Mouse (Mus musculus) MEL (cell line): ENCODE results near the gene Tm4sf5. TPM values are rescaled to one million over a fixed set of nuclear protein-coding genes. Genes with fewer than 3 reads are reported as not detected.

ENCODE experiments used
- DNase-seq: peaks from one replicate; pipeline ENCODE4 v3.0.0; 2011; ENCODE audit warnings: low read depth, low spot score
- H3K27ac ChIP-seq: 2 replicates; pipeline ENCODE4 v1.5.1; 2012; ENCODE audit warnings: low read depth, mild to moderate bottlenecking, control low read depth, low read length, moderate library complexity; ENCODE audit not compliant: control insufficient read depth
- H3K27me3 ChIP-seq, 2 experiments: fragments of 150-350 bp in 1 of 2; sonication (generic) in 1 of 2; 2 replicates each; pipeline ENCODE4 v1.6.1; 2012; ENCODE audit warnings: low read length in 2 of 2, mild to moderate bottlenecking in 2 of 2, improper control_type of control experiment in 1 of 2, moderate library complexity in 1 of 2; ENCODE audit not compliant: insufficient read depth in 2 of 2, control insufficient read depth in 1 of 2
- H3K36me3 ChIP-seq, 2 experiments: 2 replicates each; pipeline ENCODE4 v1.6.1; 2012 to 2014; ENCODE audit warnings: low read length in 2 of 2, improper control_type of control experiment in 1 of 2, inconsistent platforms in 1 of 2, mild to moderate bottlenecking in 1 of 2; ENCODE audit not compliant: insufficient read depth in 2 of 2, control insufficient read depth in 1 of 2
- H3K4me1 ChIP-seq, 2 experiments: fragments of 150-350 bp in 1 of 2; sonication (generic) in 1 of 2; 2 replicates each; pipeline ENCODE4 v1.6.1; 2012; ENCODE audit warnings: low read length in 2 of 2, improper control_type of control experiment in 1 of 2, mild to moderate bottlenecking in 1 of 2; ENCODE audit not compliant: insufficient read depth in 2 of 2, control insufficient read depth in 1 of 2
- H3K4me3 ChIP-seq, 2 experiments: fragments of 150-350 bp in 1 of 2; sonication (generic) in 1 of 2; 2 replicates each; pipeline ENCODE4 v1.5.1; 2012; ENCODE audit warnings: low read depth in 2 of 2, low read length in 2 of 2, mild to moderate bottlenecking in 2 of 2, moderate library complexity in 2 of 2, control low read depth in 1 of 2, improper control_type of control experiment in 1 of 2; ENCODE audit not compliant: control insufficient read depth in 1 of 2, insufficient read depth in 1 of 2
- H3K79me2 ChIP-seq: 2 replicates; pipeline ENCODE4 v1.6.1; 2012; ENCODE audit warnings: mild to moderate bottlenecking, low read length, moderate library complexity; ENCODE audit not compliant: control insufficient read depth, poor library complexity, insufficient read depth
- H3K9ac ChIP-seq: 2 replicates; pipeline ENCODE4 v1.6.1; 2012; ENCODE audit warnings: low read depth, mild to moderate bottlenecking, control low read depth, low read length, moderate library complexity; ENCODE audit not compliant: control insufficient read depth, poor library complexity, severe bottlenecking
- H3K9me3 ChIP-seq: fragments of 150-350 bp; sonication (generic); replicated peaks from 2 replicates; pipeline ENCODE4 v1.6.1; 2012; ENCODE audit warnings: mild to moderate bottlenecking, low read length, improper control_type of control experiment, moderate library complexity; ENCODE audit not compliant: insufficient read depth
- CTCF ChIP-seq, 3 experiments: IDR thresholded peaks in 2 of 3; conservative IDR thresholded peaks in 1 of 3; 2 replicates each; pipeline ENCODE4 v1.5.1; 2011 to 2012; ENCODE audit warnings: low read length in 3 of 3, low read depth in 2 of 3, mild to moderate bottlenecking in 2 of 3, improper control_type of control experiment in 1 of 3, inconsistent platforms in 1 of 3, mixed read lengths in 1 of 3, moderate library complexity in 1 of 3; ENCODE audit not compliant: control insufficient read depth in 1 of 3, insufficient read depth in 1 of 3, poor library complexity in 1 of 3, severe bottlenecking in 1 of 3
- E2F4 ChIP-seq: IDR thresholded peaks from 2 replicates; pipeline ENCODE4 v1.6.1; 2011; ENCODE audit warnings: low read depth, low read length, improper control_type of control experiment, borderline replicate concordance
- ELF1 ChIP-seq: IDR thresholded peaks from 2 replicates; pipeline ENCODE4 v1.6.1; 2014; ENCODE audit warnings: low read depth, mild to moderate bottlenecking, inconsistent platforms, low read length, improper control_type of control experiment, moderate library complexity
- GABPA ChIP-seq: IDR thresholded peaks from 2 replicates; pipeline ENCODE4 v1.6.1; 2012; ENCODE audit warnings: low read depth, mild to moderate bottlenecking, inconsistent platforms, low read length, improper control_type of control experiment, moderate library complexity
- HCFC1 ChIP-seq: IDR thresholded peaks from 2 replicates; pipeline ENCODE4 v1.6.1; 2012; ENCODE audit warnings: low read depth, mild to moderate bottlenecking, inconsistent platforms, low read length, improper control_type of control experiment, moderate library complexity
- MAX ChIP-seq: IDR thresholded peaks from 2 replicates; pipeline ENCODE4 v1.6.1; 2011; ENCODE audit warnings: low read length, improper control_type of control experiment
- MAZ ChIP-seq: IDR thresholded peaks from 2 replicates; pipeline ENCODE4 v1.6.1; 2012; ENCODE audit warnings: low read depth, mild to moderate bottlenecking, inconsistent platforms, low read length, improper control_type of control experiment
- POLR2A ChIP-seq, 2 experiments: IDR thresholded peaks; 2 replicates each; pipeline ENCODE4 v1.6.1; 2011 to 2012; ENCODE audit warnings: low read length in 2 of 2, mild to moderate bottlenecking in 2 of 2, control low read depth in 1 of 2, improper control_type of control experiment in 1 of 2, low read depth in 1 of 2, moderate library complexity in 1 of 2; ENCODE audit not compliant: control insufficient read depth in 1 of 2, insufficient read depth in 1 of 2, poor library complexity in 1 of 2
- POLR2AphosphoS2 ChIP-seq: IDR thresholded peaks from 2 replicates; pipeline ENCODE4 v1.6.1; 2011; ENCODE audit warnings: low read length, improper control_type of control experiment
- POLR2AphosphoS5 ChIP-seq: IDR thresholded peaks from 2 replicates; pipeline ENCODE4 v1.6.1; 2012; ENCODE audit warnings: low read depth, borderline replicate concordance, mild to moderate bottlenecking, inconsistent platforms, low read length, moderate library complexity, mixed read lengths
- SMC3 ChIP-seq: IDR thresholded peaks from 2 replicates; pipeline ENCODE4 v1.6.1; 2011; ENCODE audit warnings: low read depth, low read length, improper control_type of control experiment
- ZC3H11A ChIP-seq: IDR thresholded peaks from 2 replicates; pipeline ENCODE4 v1.6.1; 2012; ENCODE audit warnings: low read depth, mild to moderate bottlenecking, inconsistent platforms, low read length, improper control_type of control experiment
- ZKSCAN1 ChIP-seq: IDR thresholded peaks from 2 replicates; pipeline ENCODE4 v1.6.1; 2012; ENCODE audit warnings: low read depth, mild to moderate bottlenecking, inconsistent platforms, low read length, improper control_type of control experiment, moderate library complexity
- ZNF384 ChIP-seq: IDR thresholded peaks from 2 replicates; pipeline ENCODE4 v1.6.1; 2012; ENCODE audit warnings: low read depth, mild to moderate bottlenecking, inconsistent platforms, low read length, improper control_type of control experiment
- polyA plus RNA-seq, 2 experiments: library from polyadenylated mRNA; stranded (reverse) in 1 of 2; unstranded in 1 of 2; fragments of >175 nt in 1 of 2; fragments of >200 nt in 1 of 2; gene quantifications; 2 replicates each; pipeline versions ENCODE4 v1.2.1 to v1.2.4; 2012; ENCODE audit warnings: low replicate concordance in 2 of 2, low read depth in 1 of 2; ENCODE audit not compliant: insufficient read length in 2 of 2, insufficient read depth in 1 of 2, missing spikeins in 1 of 2
- total RNA-seq: library from RNA; depleted of rRNA; stranded (reverse); fragments of 300-350 nt; gene quantifications from 2 replicates; pipeline ENCODE4 v1.2.3, GENCODE M21; 2012

Tm4sf5 gene
- total and polyA plus RNA-seq, 3 experiments = 0.21 to 0.27 TPM; not detected in 1

DNA sequence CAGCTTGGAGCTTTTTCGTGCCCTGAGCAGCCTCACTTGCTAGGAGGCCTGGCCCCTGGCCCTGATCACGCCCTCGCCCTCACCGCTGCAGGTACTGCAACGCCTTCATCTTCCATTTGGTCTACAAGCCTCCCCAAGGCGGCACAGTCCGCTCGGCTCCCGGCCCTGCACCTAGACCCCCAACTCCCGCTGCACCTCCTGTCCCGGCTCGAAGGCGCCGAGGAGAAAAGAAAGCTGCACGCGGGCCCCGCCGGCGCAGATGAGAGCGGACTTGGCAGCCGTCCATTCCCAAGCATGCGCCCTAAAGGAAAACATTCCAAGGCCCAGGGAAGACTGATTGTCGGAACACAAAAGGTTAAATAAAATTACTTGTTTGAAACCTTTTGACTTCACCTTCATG, 39.2 kb upstream of the Tm4sf5 start:
- H3K4me3 ChIP-seq = no peak overlapping the region
- no peaks in the 10 kb centered on the region for H3K9me3 ChIP-seq
- no peak for TF ChIP-seq CTCF (IDR thresholded peaks at IDR 0.05 in 2 of 3, conservative IDR thresholded peaks at IDR 0.05 in 1 of 3; ENCODE audit: control insufficient read depth in 1 of 3, insufficient read depth in 1 of 3, low read depth in 2 of 3, low read length in 3 of 3, poor library complexity in 1 of 3, severe bottlenecking in 1 of 3)
- TF ChIP-seq HCFC1 = no peak
- no peak for TF ChIP-seq E2F4
- TF ChIP-seq ZC3H11A = no peak
- no peak for TF ChIP-seq GABPA
- TF ChIP-seq ZKSCAN1 = no peak
- no peak for TF ChIP-seq POLR2AphosphoS5
- no peaks in the 10 kb centered on the region for H3K4me1 ChIP-seq
- H3K79me2 ChIP-seq = no peaks in the 10 kb centered on the region
- H3K36me3 ChIP-seq = no peaks in the 10 kb centered on the region
- H3K27ac ChIP-seq = no peak overlapping the region
- DNase-seq = no peak
- no peak overlapping the region for H3K9ac ChIP-seq
- peaks cover 6 to 9% of the 10 kb centered on the region in 2 experiments for H3K27me3 ChIP-seq

DNA sequence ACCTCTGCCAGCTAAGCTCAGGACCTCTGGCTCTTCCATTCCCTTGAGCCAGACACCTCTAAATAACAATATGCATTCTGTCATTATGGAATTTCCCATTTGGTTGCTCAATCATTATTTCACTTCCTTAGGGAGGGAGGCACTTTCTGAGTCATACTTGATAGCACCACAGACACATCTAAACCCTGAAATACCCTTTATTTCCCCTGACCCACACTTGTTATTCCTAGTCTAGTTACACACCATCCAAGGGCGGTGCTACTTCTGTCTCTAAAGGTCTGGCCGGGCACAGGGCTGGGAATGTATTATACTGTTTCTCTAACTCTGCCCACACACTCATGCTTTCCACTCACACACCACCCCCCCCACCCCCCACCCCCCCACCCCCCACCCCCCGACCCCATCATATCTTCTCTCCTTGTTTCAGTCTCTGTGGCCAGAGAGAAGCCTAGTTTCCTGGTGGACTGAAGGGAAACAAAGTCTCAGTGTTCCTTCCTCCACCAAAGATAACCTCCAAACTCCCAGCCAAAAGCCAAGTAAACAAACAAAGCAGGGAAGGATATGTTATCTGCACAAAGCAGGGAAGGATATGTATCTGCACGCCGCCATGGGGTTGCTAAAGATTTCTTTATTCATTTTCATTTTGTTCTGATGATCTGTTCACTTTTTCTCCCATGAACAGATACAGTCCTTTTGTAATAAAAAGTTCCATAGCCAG, 37.0 kb upstream of the Tm4sf5 start:
- H3K27ac ChIP-seq = no peak overlapping the region
- DNase-seq = no peak
- H3K79me2 ChIP-seq = no peaks in the 10 kb centered on the region
- peaks cover 0 to 6% of the 10 kb centered on the region in 2 experiments; a peak in 2 of 4 replicates for H3K4me1 ChIP-seq
- no peaks in the 10 kb centered on the region for H3K9me3 ChIP-seq
- no peak for TF ChIP-seq MAZ
- no peak for TF ChIP-seq SMC3
- no peak for TF ChIP-seq POLR2AphosphoS2
- TF ChIP-seq ZC3H11A = no peak
- no peak overlapping the region for H3K4me3 ChIP-seq
- H3K9ac ChIP-seq = no peak overlapping the region
- H3K27me3 ChIP-seq = peaks cover under 1 to 3% of the 10 kb centered on the region in 2 experiments
- peaks cover 0 to 5% of the 10 kb centered on the region in 2 experiments; a peak in 2 of 4 replicates for H3K36me3 ChIP-seq

DNA sequence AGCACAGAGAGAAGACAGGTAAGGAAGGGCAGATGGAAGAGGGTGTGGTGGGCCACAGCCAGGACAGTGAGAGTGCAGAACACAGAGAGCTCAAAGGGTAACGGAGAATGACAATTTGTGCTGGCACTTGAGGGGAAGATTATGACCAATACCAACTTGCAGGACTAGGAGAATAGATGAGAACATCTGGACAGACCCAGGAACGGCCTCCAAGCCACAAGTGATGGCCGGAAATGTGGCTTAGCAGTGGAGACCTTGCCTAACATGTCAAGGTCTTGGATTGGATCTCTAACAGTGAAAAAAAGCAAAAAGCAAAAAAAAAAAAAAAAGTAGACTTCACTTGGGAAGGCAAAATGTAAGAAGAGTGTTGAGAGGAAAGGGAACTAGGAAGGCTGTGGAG, 35.3 kb upstream of the Tm4sf5 start:
- Histone ChIP-seq H3K79me2 (no peaks in the 10 kb centered on the region), H3K27me3 (peaks cover 0 to 3% of the 10 kb centered on the region in 2 experiments; a peak in 2 of 4 replicates), H3K9me3 (no peaks in the 10 kb centered on the region), H3K4me1 (peaks cover 0 to 11% of the 10 kb centered on the region in 2 experiments; a peak in 3 of 4 replicates), H3K27ac (no peak overlapping the region), H3K4me3 (no peak overlapping the region), H3K36me3 (peaks cover 0 to 9% of the 10 kb centered on the region in 2 experiments; a peak in 2 of 4 replicates), H3K9ac (no peak overlapping the region)
- TF ChIP-seq ZKSCAN1 = no peak
- TF ChIP-seq MAX = no peak
- no peak for TF ChIP-seq ELF1
- no peak for TF ChIP-seq ZNF384
- no peak for TF ChIP-seq POLR2A (IDR thresholded peaks at IDR 0.05; ENCODE audit: control insufficient read depth in 1 of 2, insufficient read depth in 1 of 2, low read depth in 1 of 2, low read length in 2 of 2, poor library complexity in 1 of 2)
- no peak for DNase-seq
